ENCODE assay signal across 7 mouse cellular contexts in genomic region chr12:24709831-24710508, GRCm38 (mm10). TPM values are rescaled to one million over a fixed set of nuclear protein-coding genes. Genes with fewer than 3 reads are reported as not detected.
DNase-seq lines count a peak whose midpoint lies in the region; ATAC-seq and TF ChIP-seq lines count a peak whose summit lies in the region.

No protein-coding gene starts in this region.

- ATAC-seq in CD4-positive, CD25-positive, alpha-beta regulatory T cell, adult 4 months: peak; percentile 55
- no peak for ATAC-seq in heart, embryonic 11.5 days (replicated peaks; ENCODE audit: insufficient number of reproducible peaks, low FRiP score, low TSS enrichment)
- 0 out of 2 replicates have a peak, but pooled peaks have one; percentile 20 for ATAC-seq in kidney, embryonic 16.5 days (ENCODE audit: low FRiP score, low TSS enrichment)
- no peak for ATAC-seq in neural tube, embryonic 15.5 days (ENCODE audit: low FRiP score)

- H3K4me1 ChIP-seq in heart, embryonic 11.5 days (ENCODE audit: control insufficient read depth, insufficient read depth, low read length): peaks cover 18% of the 10 kb centered on the region
- H3K4me1 ChIP-seq in kidney, embryonic 16.5 days (ENCODE audit: insufficient read depth, low read length): peaks cover 37% of the 10 kb centered on the region
- peaks cover 8% of the 10 kb centered on the region for H3K4me1 ChIP-seq in lung, adult 2 months (ENCODE audit: control insufficient read depth, insufficient read depth, low read length)
- H3K4me1 ChIP-seq in neural tube, embryonic 15.5 days: peaks cover 25% of the 10 kb centered on the region

- H3K9me3 ChIP-seq in heart, embryonic 11.5 days (replicated peaks; ENCODE audit: control insufficient read depth, low read length): no peaks in the 10 kb centered on the region
- H3K9me3 ChIP-seq in kidney, embryonic 16.5 days (ENCODE audit: low read length): no peaks in the 10 kb centered on the region
- no peaks in the 10 kb centered on the region for H3K9me3 ChIP-seq in neural tube, embryonic 15.5 days (replicated peaks)

- 37% methylated on average over 5 of the region's 5 CpGs for WGBS in heart, embryonic 11.5 days (ENCODE audit: insufficient replicate concordance)
- 32% methylated on average over 5 of the region's 5 CpGs for WGBS in kidney, embryonic 16.5 days
- WGBS in lung, adult 2 months: 34% methylated on average over 5 of the region's 5 CpGs
- 29% methylated on average over 5 of the region's 5 CpGs for WGBS in neural tube, embryonic 15.5 days

- H3K27me3 ChIP-seq in heart, embryonic 11.5 days (ENCODE audit: control insufficient read depth, insufficient read depth, low read length): no peaks in the 10 kb centered on the region
- H3K27me3 ChIP-seq in kidney, embryonic 16.5 days (ENCODE audit: insufficient read depth, low read length): no peaks in the 10 kb centered on the region
- H3K27me3 ChIP-seq in neural tube, embryonic 15.5 days (replicated peaks): peaks cover 12% of the 10 kb centered on the region; the same call in 1 of the 2 replicates

- no peak for TF ChIP-seq POLR2A in lung, adult 2 months (IDR thresholded peaks at IDR 0.05; ENCODE audit: borderline replicate concordance, extremely low read depth, low read depth, low read length)

- no peak; the same call in 1 of the 2 replicates for TF ChIP-seq CTCF in lung, adult 2 months (IDR thresholded peaks at IDR 0.05; ENCODE audit: insufficient read depth, low read length)

- DNase-seq in MN1 (ENCODE audit: low spot score): peak; percentile 89
- peak; percentile 94 for DNase-seq in embryo, embryonic 10.5 days (ENCODE audit: low spot score)
- peak; percentile 23 for DNase-seq in lung, adult 2 months

- H3K4me3 ChIP-seq in heart, embryonic 11.5 days (ENCODE audit: low read depth, low read length): peak overlapping the region; percentile 84
- peak overlapping the region; percentile 94 for H3K4me3 ChIP-seq in kidney, embryonic 16.5 days (ENCODE audit: low read length)
- no peak overlapping the region for H3K4me3 ChIP-seq in lung, adult 2 months (replicated peaks; ENCODE audit: extremely low read depth, low read depth, low read length)
- no peak overlapping the region for H3K4me3 ChIP-seq in neural tube, embryonic 15.5 days (replicated peaks)

- peaks cover 10% of the 10 kb centered on the region for H3K36me3 ChIP-seq in heart, embryonic 11.5 days (ENCODE audit: control insufficient read depth, insufficient read depth, low read length)
- peaks cover 34% of the 10 kb centered on the region for H3K36me3 ChIP-seq in kidney, embryonic 16.5 days (ENCODE audit: insufficient read depth, low read length)
- no peaks in the 10 kb centered on the region for H3K36me3 ChIP-seq in neural tube, embryonic 15.5 days

- H3K9ac ChIP-seq in heart, embryonic 11.5 days (ENCODE audit: low read depth, low read length): peak overlapping the region; percentile 84
- H3K9ac ChIP-seq in kidney, embryonic 16.5 days (replicated peaks; ENCODE audit: low read length): peak overlapping the region; percentile 89
- H3K9ac ChIP-seq in neural tube, embryonic 15.5 days (replicated peaks): no peak overlapping the region

- peak overlapping the region; percentile 51; the same call in 1 of the 2 replicates for H3K27ac ChIP-seq in heart, embryonic 11.5 days (ENCODE audit: low read depth, low read length)
- H3K27ac ChIP-seq in kidney, embryonic 16.5 days (ENCODE audit: low read length): peak overlapping the region; percentile 90
- 0 out of 2 replicates have a peak overlapping the region, but pooled peaks have one; percentile 18 for H3K27ac ChIP-seq in neural tube, embryonic 15.5 days (replicated peaks)

- peak overlapping the region; percentile 67 for H3K4me2 ChIP-seq in heart, embryonic 11.5 days
- H3K4me2 ChIP-seq in kidney, embryonic 16.5 days (replicated peaks; ENCODE audit: low read depth, low read length): peak overlapping the region; percentile 76
- H3K4me2 ChIP-seq in neural tube, embryonic 15.5 days: peak overlapping the region; percentile 87; the same call in 1 of the 2 replicates

RNA-seq across cellular contexts. Expression of gene Rrm2, which starts 1.9 kb away (rescaled TPM):
- polyA plus RNA-seq in CD4-positive, CD25-positive, alpha-beta regulatory T cell, adult 4 months (2017; shearing (Covaris generic)): 10 to 100 TPM; 49.7 to 81.3 TPM
- 211 and 229 TPM in 2 replicates for polyA plus RNA-seq in heart, embryonic 11.5 days (2014; fragmentation: Nextera tagmentation; extraction: Ambion mirVana)
- polyA plus RNA-seq in kidney, embryonic 16.5 days (2015; fragmentation: Nextera tagmentation; extraction: Ambion mirVana): 215 and 225 TPM in 2 replicates
- polyA plus RNA-seq in lung, adult 2 months (2012; rRNA removed): 1.6 and 2.1 TPM in 2 replicates
- polyA plus RNA-seq in neural tube, embryonic 15.5 days (2015; fragmentation: Nextera tagmentation; extraction: Ambion mirVana): 42.1 and 74.2 TPM in 2 replicates

RNA-seq across cellular contexts. Expression of gene Cys1, which starts 28.4 kb away (rescaled TPM):
- not detected for polyA plus RNA-seq in CD4-positive, CD25-positive, alpha-beta regulatory T cell, adult 4 months (2017; shearing (Covaris generic))
- 0.66 TPM in 2 replicates for polyA plus RNA-seq in heart, embryonic 11.5 days (2014; fragmentation: Nextera tagmentation; extraction: Ambion mirVana)
- 11.1 and 13.2 TPM in 2 replicates for polyA plus RNA-seq in kidney, embryonic 16.5 days (2015; fragmentation: Nextera tagmentation; extraction: Ambion mirVana)
- polyA plus RNA-seq in lung, adult 2 months (2012; rRNA removed): 16.7 and 22.5 TPM in 2 replicates
- 1.4 and 2.1 TPM in 2 replicates for polyA plus RNA-seq in neural tube, embryonic 15.5 days (2015; fragmentation: Nextera tagmentation; extraction: Ambion mirVana)

RNA-seq across cellular contexts. Expression of gene Klf11, which starts 58.9 kb away (rescaled TPM):
- 1 to 10 TPM; 2.2 to 3.1 TPM for polyA plus RNA-seq in CD4-positive, CD25-positive, alpha-beta regulatory T cell, adult 4 months (2017; shearing (Covaris generic))
- 12.2 and 15.3 TPM in 2 replicates for polyA plus RNA-seq in heart, embryonic 11.5 days (2014; fragmentation: Nextera tagmentation; extraction: Ambion mirVana)
- 15.6 and 17.0 TPM in 2 replicates for polyA plus RNA-seq in kidney, embryonic 16.5 days (2015; fragmentation: Nextera tagmentation; extraction: Ambion mirVana)
- polyA plus RNA-seq in lung, adult 2 months (2012; rRNA removed): 22.1 and 35.2 TPM in 2 replicates
- 11.3 and 11.4 TPM in 2 replicates for polyA plus RNA-seq in neural tube, embryonic 15.5 days (2015; fragmentation: Nextera tagmentation; extraction: Ambion mirVana)

Comparison
In these comparisons a context has a peak if more than half of its experiments do, and no peak if none do; other contexts are left out.
1. ATAC-seq: peak in CD4-positive, CD25-positive, alpha-beta regulatory T cell, adult 4 months (single experiment) and kidney, embryonic 16.5 days (single experiment); none in heart, embryonic 11.5 days (single experiment) and neural tube, embryonic 15.5 days (single experiment).
2. DNase-seq: peak in every context shown above with its lines; median percentile 94 in embryo, embryonic 10.5 days; 89 in MN1; 23 in lung, adult 2 months.
3. H3K27ac ChIP-seq: peak in every context shown above with its lines; median percentile 90 in kidney, embryonic 16.5 days; 51 in heart, embryonic 11.5 days; 18 in neural tube, embryonic 15.5 days.
4. H3K4me3 ChIP-seq: peak in heart, embryonic 11.5 days (single experiment) and kidney, embryonic 16.5 days (single experiment); none in lung, adult 2 months (single experiment) and neural tube, embryonic 15.5 days (single experiment).
5. RNA of gene Rrm2, which starts 1.9 kb away (polyA plus RNA-seq): 215 to 225 TPM in kidney, embryonic 16.5 days, 211 to 229 TPM in heart, embryonic 11.5 days, 49.7 to 81.3 TPM in CD4-positive, CD25-positive, alpha-beta regulatory T cell, adult 4 months and 42.1 to 74.2 TPM in neural tube, embryonic 15.5 days; 1.6 to 2.1 TPM in lung, adult 2 months; every median in the first group is over 10 times any median in the second.
6. Peak in every context shown above with its lines, with median percentiles within 50 percentile points of each other: H3K4me2 ChIP-seq.